Mouse (Mus musculus) hindbrain, embryonic 10.5 days (tissue): ENCODE measurements around the gene Rxfp3. TPM values are rescaled to one million over a fixed set of nuclear protein-coding genes. Genes with fewer than 3 reads are reported as not detected.

ENCODE experiments used
- DNase-seq: peaks from one replicate; pipeline ENCODE4 v3.0.0-alpha.2; 2017; ENCODE audit warnings: low spot score
- H3K27ac ChIP-seq: fragments of 300-500 bp; sonication (generic); 2 replicates; pipeline ENCODE4 v1.5.1; 2016; ENCODE audit warnings: mild to moderate bottlenecking, moderate library complexity
- H3K27me3 ChIP-seq: fragments of 300-500 bp; sonication (generic); 2 replicates; pipeline ENCODE4 v1.6.1; 2016; ENCODE audit warnings: mild to moderate bottlenecking; ENCODE audit not compliant: poor library complexity, insufficient read depth, severe bottlenecking
- H3K36me3 ChIP-seq: fragments of 300-500 bp; sonication (generic); 2 replicates; pipeline ENCODE4 v1.6.1; 2016; ENCODE audit warnings: mild to moderate bottlenecking, moderate library complexity
- H3K4me1 ChIP-seq: fragments of 300-500 bp; sonication (generic); replicated peaks from 2 replicates; pipeline ENCODE4 v1.6.1; 2016; ENCODE audit warnings: mild to moderate bottlenecking
- H3K4me3 ChIP-seq: fragments of 300-500 bp; sonication (generic); 2 replicates; pipeline ENCODE4 v1.5.1; 2016; ENCODE audit warnings: mild to moderate bottlenecking, moderate library complexity
- H3K9me3 ChIP-seq: fragments of 300-500 bp; sonication (generic); 2 replicates; pipeline ENCODE4 v1.6.1; 2016; ENCODE audit warnings: mild to moderate bottlenecking, moderate library complexity
- WGBS: fragments of 180-500 bp; shearing (Covaris S2); methylation state at CpG from one replicate; pipeline ENCODE4 v1.1.7; 2016; 5-methylcytosine and 5-hydroxymethylcytosine counted together
- polyA plus RNA-seq: library from polyadenylated mRNA; unstranded; fragments of >200 nt; fragmentation: Nextera tagmentation; extraction: Ambion mirVana; gene quantifications from 2 replicates; pipeline ENCODE4 v1.2.1, GENCODE M21; 2016

The Rxfp3 gene
- 0.86 and 0.92 TPM in 2 replicates for polyA plus RNA-seq

DNA sequence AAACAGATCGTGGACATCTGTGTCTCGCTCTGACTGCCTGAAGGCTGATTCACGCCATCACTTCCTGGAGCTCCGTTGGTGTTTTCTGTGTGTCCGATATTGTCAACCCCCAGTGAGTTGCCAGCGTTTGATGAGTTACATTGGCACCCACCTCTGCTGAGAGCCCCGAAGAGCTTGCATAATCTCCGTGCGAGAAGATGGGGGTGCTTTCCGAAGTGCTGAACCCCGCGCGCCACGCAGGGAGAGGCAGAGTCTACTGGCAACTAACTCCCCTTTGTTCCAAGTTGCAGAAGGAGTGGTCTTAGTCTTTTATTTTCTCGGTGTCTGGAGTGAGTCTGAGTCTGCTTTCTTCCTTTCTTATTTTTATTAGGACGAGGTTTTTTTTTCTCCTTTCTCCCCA, at the start of gene Rxfp3:
Gene Rxfp3, minus strand, starts transcription at position 281 of the 400 bp plus-strand sequence.
- peak within 1 kb of the TSS; percentile 47 for H3K4me3 ChIP-seq
- H3K9me3 ChIP-seq: no peaks in the 10 kb centered on the region
- WGBS: 4% methylated on average over 16 of the region's 16 CpGs
- H3K4me1 ChIP-seq: peaks cover 23% of the 10 kb centered on the region
- no peak within 1 kb of the TSS for H3K27ac ChIP-seq
- peaks cover 57% of the 10 kb centered on the region for H3K27me3 ChIP-seq
- no peaks in the 10 kb centered on the region for H3K36me3 ChIP-seq
- peak; percentile 25 for DNase-seq

DNA sequence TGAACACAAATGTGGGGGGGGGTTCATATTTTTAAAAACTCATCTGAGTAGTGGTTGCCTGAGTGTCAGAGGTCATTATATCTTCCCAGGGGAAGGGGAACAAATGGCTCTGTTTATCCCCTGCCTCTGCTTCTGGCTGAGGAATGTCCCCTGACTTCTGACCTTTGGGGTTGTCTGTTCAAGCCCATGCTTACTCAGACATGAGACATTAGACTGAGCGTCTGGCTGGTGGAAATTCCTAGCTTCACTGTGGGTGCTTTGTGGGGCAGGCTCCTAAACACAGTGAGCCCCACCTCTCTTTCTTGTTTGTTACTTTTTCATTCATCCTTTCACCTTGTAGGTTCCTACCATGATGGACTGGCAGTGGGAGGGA, 47.2 kb upstream of the Rxfp3 start:
- 11% methylated on average over 1 of the region's 1 CpGs for WGBS
- H3K4me3 ChIP-seq: no peak overlapping the region
- H3K36me3 ChIP-seq: no peaks in the 10 kb centered on the region
- H3K27ac ChIP-seq: peak overlapping the region; percentile 76
- H3K27me3 ChIP-seq: no peaks in the 10 kb centered on the region
- H3K4me1 ChIP-seq: peaks cover 30% of the 10 kb centered on the region
- no peaks in the 10 kb centered on the region for H3K9me3 ChIP-seq
- peak; percentile 33 for DNase-seq

GRCm38 (mm10) chr15:11084241-11084992, 46.6 kb upstream of the Rxfp3 start:
- Histone ChIP-seq H3K27ac (peak overlapping the region; percentile 76), H3K4me3 (no peak overlapping the region), H3K36me3 (no peaks in the 10 kb centered on the region), H3K9me3 (no peaks in the 10 kb centered on the region), H3K27me3 (no peaks in the 10 kb centered on the region), H3K4me1 (peaks cover 30% of the 10 kb centered on the region)
- no peak for DNase-seq
- WGBS: 36% methylated on average over 9 of the region's 9 CpGs

- WGBS: 91% methylated on average over 3 of the region's 3 CpGs
- H3K27ac ChIP-seq: no peak overlapping the region
- no peak for DNase-seq
Observed at GRCm38 (mm10) chr15:11083678-11084077, 45.9 kb upstream of the Rxfp3 start.

DNA sequence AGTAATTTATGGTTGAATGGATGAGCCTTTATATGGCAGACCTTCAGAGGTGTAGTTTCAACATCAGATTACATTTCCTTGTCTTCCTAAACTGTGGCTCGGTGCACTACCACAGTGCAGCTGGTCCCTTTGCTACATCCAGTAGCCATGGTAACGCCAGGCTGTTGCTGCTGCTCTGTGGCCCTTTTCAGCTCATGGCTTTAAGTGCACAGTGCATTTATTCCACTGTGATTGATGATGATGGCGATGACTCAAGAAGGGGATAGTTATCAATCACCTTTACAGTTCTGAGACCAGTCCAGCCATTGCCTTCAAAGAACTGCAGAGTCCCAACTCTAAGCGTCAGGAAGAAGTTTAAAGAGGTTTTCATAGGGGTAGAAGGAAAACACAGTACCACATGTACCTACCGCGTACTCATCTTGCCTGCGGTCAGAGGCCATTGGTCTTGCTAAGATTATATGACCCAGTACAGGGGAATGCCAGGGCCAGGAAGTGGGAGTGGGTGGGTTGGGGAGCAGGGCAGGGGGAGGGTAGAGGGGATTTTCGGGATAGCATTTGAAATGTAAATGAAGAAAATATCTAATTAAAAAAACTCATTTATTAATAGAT, 45.3 kb upstream of the Rxfp3 start:
- WGBS: 70% methylated on average over 8 of the region's 8 CpGs
- Histone ChIP-seq H3K9me3 (no peaks in the 10 kb centered on the region), H3K4me1 (peaks cover 30% of the 10 kb centered on the region), H3K36me3 (no peaks in the 10 kb centered on the region), H3K27ac (0 out of 2 replicates have a peak overlapping the region, but pooled peaks have one; percentile 23), H3K4me3 (no peak overlapping the region), H3K27me3 (no peaks in the 10 kb centered on the region)
- DNase-seq: peak; percentile 43

More at GRCm38 (mm10) chr15:11083678-11084077, 45.9 kb upstream of the Rxfp3 start:
- no peak overlapping the region for H3K4me3 ChIP-seq
- no peaks in the 10 kb centered on the region for H3K27me3 ChIP-seq
- H3K9me3 ChIP-seq: no peaks in the 10 kb centered on the region
- H3K4me1 ChIP-seq: peaks cover 30% of the 10 kb centered on the region
- H3K36me3 ChIP-seq: no peaks in the 10 kb centered on the region

DNA sequence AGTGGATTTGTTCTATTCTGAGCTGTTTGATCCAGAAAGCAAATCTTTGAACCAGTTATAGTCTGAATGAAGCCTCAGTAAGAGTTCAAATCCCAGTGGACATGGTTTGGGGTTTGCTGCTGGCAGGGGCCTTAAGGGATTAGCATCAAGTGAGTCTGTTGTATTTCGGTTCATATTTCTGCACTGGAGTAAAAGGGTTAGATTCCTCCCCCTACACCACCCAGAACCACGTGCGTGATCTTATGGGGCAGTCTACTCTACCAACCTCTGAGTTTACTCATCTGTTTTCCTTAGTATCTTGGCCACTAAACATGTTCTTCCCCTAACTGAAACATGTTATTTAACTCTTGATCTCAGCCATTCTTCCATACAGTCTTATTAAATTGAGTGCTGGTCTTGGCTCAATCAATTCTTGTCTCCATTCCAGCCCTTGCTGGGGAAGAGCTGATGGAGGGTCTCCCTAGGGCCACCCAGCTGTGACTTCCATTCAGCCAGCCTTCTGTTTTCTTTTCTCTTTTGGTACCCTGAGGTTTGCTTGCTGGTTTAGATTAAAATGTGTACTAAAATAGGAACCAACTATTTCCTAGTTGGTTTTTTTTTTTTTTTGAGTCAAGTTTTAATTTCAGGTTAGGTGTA, 38.1 kb upstream of the Rxfp3 start:
- Histone ChIP-seq H3K27me3 (no peaks in the 10 kb centered on the region), H3K27ac (no peak overlapping the region), H3K4me3 (no peak overlapping the region), H3K36me3 (no peaks in the 10 kb centered on the region), H3K4me1 (no peaks in the 10 kb centered on the region), H3K9me3 (no peaks in the 10 kb centered on the region)
- WGBS: 85% methylated on average over 3 of the region's 3 CpGs
- DNase-seq: no peak

DNA sequence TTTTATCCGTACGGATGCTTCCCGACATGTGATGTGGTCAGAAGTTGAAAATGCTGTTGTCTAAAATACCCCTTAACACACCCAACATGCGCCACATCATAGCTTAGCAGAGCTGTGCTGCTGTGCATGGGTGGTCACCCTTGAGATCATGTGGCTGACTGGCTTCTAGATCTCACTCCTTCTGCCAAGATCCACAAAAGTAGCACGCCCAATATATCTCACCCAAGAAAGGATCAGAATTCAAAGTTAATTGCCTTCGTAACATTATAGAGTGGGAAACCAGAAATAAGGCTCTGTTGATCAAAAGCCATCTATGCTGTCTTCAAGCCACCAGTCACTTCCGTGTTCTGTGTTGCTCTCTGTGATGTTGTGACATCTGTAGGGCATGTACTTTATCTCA, 30.1 kb upstream of the Rxfp3 start:
- WGBS: 88% methylated on average over 7 of the region's 7 CpGs
- H3K27me3 ChIP-seq: no peaks in the 10 kb centered on the region
- DNase-seq: no peak

DNA sequence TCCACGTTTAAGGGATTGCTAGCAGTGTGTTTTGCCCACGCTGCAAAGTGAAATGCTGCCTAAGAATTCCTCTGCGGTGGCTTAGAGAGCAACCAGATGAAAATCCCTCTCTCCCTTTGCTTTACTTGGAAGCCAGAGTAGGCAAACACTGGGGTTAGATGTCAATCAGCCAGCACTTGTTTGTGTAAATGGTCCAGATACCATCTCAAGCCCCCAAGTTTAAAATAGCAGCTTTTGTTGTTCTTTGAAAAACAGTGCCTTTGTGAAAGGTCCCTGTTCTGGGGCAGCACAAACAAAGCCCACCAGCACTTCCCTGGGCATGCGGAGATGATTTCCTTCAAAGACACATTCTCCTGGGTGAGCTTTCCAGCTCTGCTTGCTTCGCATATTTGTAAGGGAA, 28.5 kb upstream of the Rxfp3 start:
- WGBS: 5% methylated on average over 5 of the region's 5 CpGs
- no peaks in the 10 kb centered on the region for H3K36me3 ChIP-seq
- peak; percentile 37 for DNase-seq
- peak overlapping the region; percentile 52 for H3K4me3 ChIP-seq
- no peaks in the 10 kb centered on the region for H3K27me3 ChIP-seq
- H3K4me1 ChIP-seq: peaks cover 39% of the 10 kb centered on the region
- H3K9me3 ChIP-seq: no peaks in the 10 kb centered on the region
- peak overlapping the region; percentile 86 for H3K27ac ChIP-seq

More for the DNA sequence above, 30.1 kb upstream of the Rxfp3 start:
- Histone ChIP-seq H3K9me3 (no peaks in the 10 kb centered on the region), H3K4me3 (no peak overlapping the region), H3K27ac (no peak overlapping the region), H3K36me3 (no peaks in the 10 kb centered on the region), H3K4me1 (peaks cover 39% of the 10 kb centered on the region)

- H3K36me3 ChIP-seq: no peaks in the 10 kb centered on the region
- no peaks in the 10 kb centered on the region for H3K9me3 ChIP-seq
- peak overlapping the region; percentile 52 for H3K4me3 ChIP-seq
- peak; percentile 25 for DNase-seq
- no peaks in the 10 kb centered on the region for H3K27me3 ChIP-seq
- H3K4me1 ChIP-seq: peaks cover 39% of the 10 kb centered on the region
- 4% methylated on average over 9 of the region's 9 CpGs for whole genome bisulfite sequencing
- H3K27ac ChIP-seq: peak overlapping the region; percentile 86
Observed at GRCm38 (mm10) chr15:11065528-11066171, 27.9 kb upstream of the Rxfp3 start.

GRCm38 (mm10) chr15:11064558-11065411, 27.0 kb upstream of the Rxfp3 start, which contains the start of gene Adamts12:
Gene Adamts12 (plus strand): TSS chr15:11064790.
- H3K4me1 ChIP-seq: peaks cover 39% of the 10 kb centered on the region
- H3K4me3 ChIP-seq: peak within 1 kb of the TSS; percentile 52
- no peaks in the 10 kb centered on the region for H3K36me3 ChIP-seq
- peak; percentile 63 for DNase-seq
- no peaks in the 10 kb centered on the region for H3K9me3 ChIP-seq
- H3K27ac ChIP-seq: peak within 1 kb of the TSS; percentile 86
- H3K27me3 ChIP-seq: no peaks in the 10 kb centered on the region
- WGBS: 1% methylated on average over 25 of the region's 25 CpGs

- H3K9me3 ChIP-seq: no peaks in the 10 kb centered on the region
- H3K27ac ChIP-seq: peak overlapping the region; percentile 86
- peak; percentile 17 for DNase-seq
- H3K27me3 ChIP-seq: no peaks in the 10 kb centered on the region
- peaks cover 39% of the 10 kb centered on the region for H3K4me1 ChIP-seq
- H3K36me3 ChIP-seq: no peaks in the 10 kb centered on the region
- WGBS: 14% methylated on average over 2 of the region's 2 CpGs
- peak overlapping the region; percentile 52 for H3K4me3 ChIP-seq
Observed at GRCm38 (mm10) chr15:11064160-11064557, 26.4 kb upstream of the Rxfp3 start.

- H3K4me1 ChIP-seq: peaks cover 39% of the 10 kb centered on the region
- no peaks in the 10 kb centered on the region for H3K36me3 ChIP-seq
- no peak for DNase-seq
- H3K27me3 ChIP-seq: no peaks in the 10 kb centered on the region
- H3K4me3 ChIP-seq: no peak overlapping the region
- 91% methylated on average over 1 of the region's 1 CpGs for WGBS
- no peak overlapping the region for H3K27ac ChIP-seq
- H3K9me3 ChIP-seq: no peaks in the 10 kb centered on the region
Observed at GRCm38 (mm10) chr15:11062903-11063302, 25.1 kb upstream of the Rxfp3 start.
